Mouse (Mus musculus) cerebellum, postnatal 36 days (tissue): ENCODE measurements around the gene Ephb3.
"Not testable (repeated sequence)": the region's sequence is repeated elsewhere in the genome, so short reads cannot be mapped to it uniquely, and the experiment has no call there.

ENCODE experiments used
- DNase-seq, 2 experiments: peaks; one replicate each; pipeline ENCODE4 v3.0.0; 2021 to 2022; ENCODE audit warnings: mixed read lengths in 2 of 2

Gene Ephb3

GRCm38 (mm10) chr16:21204367-21205092 lies at the start of gene Ephb3:
TSS of gene Ephb3 (plus strand) at chr16:21204755.
- peak; percentile 96 to 97 for DNase-seq

DNA sequence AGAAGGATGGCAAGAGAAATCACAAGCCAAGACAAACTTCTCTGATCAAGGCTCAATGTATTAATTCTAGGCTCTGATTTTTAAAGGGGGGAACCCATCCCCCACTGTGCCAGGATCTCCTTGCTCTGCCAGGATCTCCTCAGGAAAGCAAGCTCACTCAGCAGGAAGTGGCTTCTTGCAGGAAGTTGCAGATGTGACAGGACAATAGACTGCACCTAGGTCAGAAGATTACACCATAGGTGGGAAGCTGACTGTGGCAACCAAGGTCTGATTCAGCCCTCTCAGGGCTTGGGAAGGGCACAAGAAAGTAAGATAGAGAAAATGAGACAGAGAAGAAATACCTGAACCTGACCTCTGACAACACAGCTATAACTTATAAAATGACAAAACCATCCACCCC lies 48.3 kb upstream of the Ephb3 start:
- DNase-seq: not testable (repeated sequence)

GRCm38 (mm10) chr16:21159226-21159625 lies 45.3 kb upstream of the Ephb3 start:
- not testable (repeated sequence) for DNase-seq

- DNase-seq: not testable (repeated sequence)
Measured at GRCm38 (mm10) chr16:21163423-21163822, 41.1 kb upstream of the Ephb3 start.

- DNase-seq: not testable (repeated sequence)
Measured at GRCm38 (mm10) chr16:21165343-21166220, 39.0 kb upstream of the Ephb3 start.

- no peak for DNase-seq
Measured at GRCm38 (mm10) chr16:21168730-21169129, 35.8 kb upstream of the Ephb3 start.

- DNase-seq: no peak
Measured at GRCm38 (mm10) chr16:21175236-21175635, 29.3 kb upstream of the Ephb3 start.

- no peak for DNase-seq
Measured at GRCm38 (mm10) chr16:21182108-21182507, 22.4 kb upstream of the Ephb3 start.

- no peak for DNase-seq
Measured at GRCm38 (mm10) chr16:21184697-21185096, 19.9 kb upstream of the Ephb3 start.

GRCm38 (mm10) chr16:21187568-21187967 lies 17.0 kb upstream of the Ephb3 start:
- no peak for DNase-seq

GRCm38 (mm10) chr16:21188345-21188744 lies 16.2 kb upstream of the Ephb3 start:
- no peak for DNase-seq

DNA sequence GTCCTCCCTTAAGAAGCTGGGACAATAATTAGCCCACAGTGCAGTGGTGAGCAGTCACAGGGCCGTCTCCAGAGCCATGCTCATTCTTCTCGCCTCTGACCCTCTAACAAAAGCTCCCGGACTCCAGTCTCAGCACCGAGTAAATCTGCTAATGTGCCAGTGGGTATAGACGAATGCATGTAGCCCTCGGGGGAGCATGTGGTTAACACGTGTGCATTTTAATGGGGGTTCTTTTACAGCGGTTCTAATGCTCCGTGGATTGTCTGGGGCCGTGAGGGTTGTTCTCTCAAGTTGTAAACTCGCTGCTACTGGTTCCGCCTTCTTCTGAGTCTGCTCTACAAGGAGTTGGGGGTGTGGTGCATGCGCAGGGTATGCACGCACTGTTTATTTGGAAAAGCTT lies 13.0 kb upstream of the Ephb3 start:
- no peak for DNase-seq

- peak in 1 of 2 experiments; percentile 31 for DNase-seq
Measured at GRCm38 (mm10) chr16:21192509-21193354, 11.8 kb upstream of the Ephb3 start.

GRCm38 (mm10) chr16:21194182-21194581 lies 10.4 kb upstream of the Ephb3 start:
- DNase-seq: no peak

GRCm38 (mm10) chr16:21195260-21195866 lies 9.2 kb upstream of the Ephb3 start:
- no peak for DNase-seq

DNA sequence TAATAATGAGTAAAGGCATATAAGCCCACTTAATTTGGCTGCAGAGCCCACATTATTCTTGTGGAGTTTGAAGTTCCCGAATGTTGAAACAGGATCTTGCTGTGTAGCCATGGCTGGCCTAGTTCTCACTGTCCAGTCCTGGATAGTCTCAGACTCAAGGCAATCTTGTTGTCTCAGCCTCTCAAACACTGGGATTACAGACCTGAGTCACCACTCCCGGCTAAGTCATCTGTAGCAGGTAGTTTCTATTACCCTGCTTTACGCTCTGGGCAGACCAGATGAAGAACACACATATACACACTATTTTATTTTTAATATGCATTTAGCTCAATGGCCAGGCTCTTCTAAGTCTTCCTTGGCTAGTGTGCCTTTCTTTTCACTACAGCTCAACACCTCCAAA lies 8.0 kb upstream of the Ephb3 start:
- no peak for DNase-seq

GRCm38 (mm10) chr16:21197542-21197941 lies 7.0 kb upstream of the Ephb3 start:
- DNase-seq: no peak

DNA sequence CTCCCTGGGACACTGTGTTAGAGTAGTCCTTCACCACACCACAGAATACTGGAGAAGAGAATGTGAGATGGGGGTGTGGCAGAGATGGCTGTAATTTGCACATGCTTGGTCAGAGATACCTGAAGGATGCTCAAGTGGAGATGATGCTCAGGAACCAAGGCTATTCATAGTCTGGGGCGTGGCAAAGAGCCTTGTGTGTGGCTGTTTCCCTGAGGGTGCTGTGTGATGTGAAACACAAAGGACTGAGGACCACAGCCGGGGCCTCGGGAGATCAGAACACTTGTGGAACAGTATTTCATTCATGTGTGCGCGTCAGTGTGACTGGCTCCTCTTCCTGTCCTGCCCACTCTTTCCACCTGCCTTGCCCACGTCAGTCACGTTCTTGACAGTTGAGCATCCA lies 6.5 kb upstream of the Ephb3 start:
- no peak for DNase-seq

DNA sequence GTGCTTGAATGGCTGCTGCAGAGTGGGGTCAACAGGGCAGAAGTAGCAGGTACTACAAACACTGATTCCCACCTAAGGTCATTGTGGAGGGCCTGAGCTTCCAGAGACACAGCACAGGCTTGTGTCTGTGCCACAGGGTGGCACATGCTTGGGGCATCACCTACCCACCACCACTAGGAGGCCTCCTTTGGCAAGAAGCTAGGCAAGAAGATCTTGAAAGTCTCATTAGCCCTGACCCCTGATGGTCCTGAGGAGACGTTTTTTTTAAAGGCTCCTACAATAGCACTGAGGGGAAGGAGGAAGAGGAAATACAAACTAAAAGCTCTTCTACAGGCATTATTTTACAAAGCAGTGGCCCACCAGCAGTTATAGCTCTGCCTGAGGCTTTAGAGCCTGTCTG lies 6.0 kb upstream of the Ephb3 start:
- no peak for DNase-seq

- DNase-seq: no peak
Measured at GRCm38 (mm10) chr16:21199426-21199825, 5.1 kb upstream of the Ephb3 start.

GRCm38 (mm10) chr16:21202731-21203130 lies 1.8 kb upstream of the Ephb3 start:
- no peak for DNase-seq

DNA sequence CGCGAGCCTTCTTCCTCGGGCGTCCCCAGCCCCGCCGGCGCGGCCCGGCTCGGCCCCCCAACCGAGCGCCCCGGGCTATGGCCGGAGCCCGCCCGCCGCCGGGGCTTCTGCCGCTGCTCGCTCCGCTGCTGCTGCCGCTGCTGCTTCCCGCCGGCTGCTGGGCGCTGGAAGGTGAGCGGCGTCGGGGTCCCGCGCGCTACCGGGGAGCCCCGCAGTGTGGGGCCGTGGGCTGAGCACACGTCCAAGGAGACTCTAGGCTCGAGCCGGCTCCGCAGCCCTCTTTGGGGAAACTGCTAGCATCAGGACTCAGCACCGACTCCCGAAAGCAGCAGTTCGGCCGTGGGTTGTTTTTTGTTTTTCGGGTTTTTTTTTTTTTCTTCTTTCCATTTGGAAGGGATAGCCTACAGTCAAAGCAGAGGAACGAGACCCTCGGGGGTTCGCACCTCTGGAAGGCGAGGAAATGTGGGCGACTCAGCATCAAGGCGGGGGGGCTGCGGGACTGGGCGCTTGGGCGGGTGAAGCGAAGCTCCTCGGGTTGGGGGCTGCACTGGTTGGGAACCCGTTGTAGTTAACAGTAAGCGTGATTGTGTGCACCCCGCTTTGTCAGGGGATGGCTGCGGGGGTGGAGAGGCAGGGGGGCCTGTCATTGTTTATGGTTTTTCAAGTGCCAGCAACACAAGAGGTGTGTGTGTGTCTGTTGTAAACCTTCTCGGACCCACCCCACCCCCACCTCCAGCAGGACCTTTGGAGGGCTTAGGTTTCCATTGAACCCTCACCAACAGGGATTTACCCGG lies 735 bp downstream of the Ephb3 start:
- DNase-seq: no peak
